Mouse (Mus musculus): ENCODE measurements around the gene Vps41.

GRCm38 (mm10) chr13:18852718-18853117 is 135.6 kb downstream of the Vps41 start:
- TF ChIP-seq POLR2A (IDR thresholded peaks at IDR 0.05; ENCODE audit: insufficient read depth, low read depth, low read length) (no peak), CTCF (IDR thresholded peaks at IDR 0.05; ENCODE audit: insufficient read depth, low read depth, low read length) (no peak)
